Mouse (Mus musculus) testis, postnatal 14 days (tissue): ENCODE results near the gene Slitrk1.

Source experiments
- DNase-seq: peaks from one replicate; pipeline ENCODE4 v3.0.0; 2021; ENCODE audit warnings: low spot score

The Slitrk1 gene

GRCm38 (mm10) chr14:108913714-108914263 lies at the start of gene Slitrk1:
Gene Slitrk1, minus strand, starts transcription at chr14:108914158.
- DNase-seq = peak; percentile 52

DNA sequence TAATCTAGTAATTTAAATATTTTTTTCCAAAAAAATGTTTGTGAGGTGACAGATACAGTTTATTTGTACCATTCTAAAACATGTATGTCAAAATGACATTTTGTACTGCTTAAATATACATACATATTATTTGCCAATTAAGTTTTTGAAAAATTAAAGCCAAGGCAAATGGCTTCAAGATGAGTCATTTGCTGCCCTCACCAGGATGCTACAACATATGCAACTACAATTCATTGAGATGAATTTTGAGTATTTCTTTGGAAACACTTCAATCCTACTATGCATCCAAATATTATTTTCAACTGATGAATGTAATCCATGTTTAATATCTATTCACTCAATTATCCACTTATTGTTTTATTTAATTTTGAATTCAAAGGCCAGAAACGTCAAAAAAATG lies 21.8 kb upstream of the Slitrk1 start:
- DNase-seq = no peak

DNA sequence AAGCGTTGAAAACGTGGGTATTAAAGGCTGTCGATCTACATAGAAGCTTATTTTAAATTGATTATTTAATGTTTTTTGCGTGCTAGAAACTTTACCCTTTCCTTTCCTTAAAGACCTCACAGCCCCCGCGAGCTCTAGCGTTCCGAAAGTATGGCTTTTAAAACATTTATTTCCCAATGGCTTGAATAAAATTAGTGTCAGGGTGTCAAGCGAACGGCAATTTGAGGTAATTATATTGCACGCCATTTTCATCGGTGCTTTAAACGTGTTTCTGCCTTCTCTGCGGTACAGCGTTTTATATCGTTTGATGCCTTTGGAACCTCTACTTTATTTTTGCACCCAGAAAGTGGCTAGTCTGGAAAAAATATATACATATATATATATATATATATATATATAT lies 378 bp upstream of the Slitrk1 start:
- DNase-seq = no peak

DNA sequence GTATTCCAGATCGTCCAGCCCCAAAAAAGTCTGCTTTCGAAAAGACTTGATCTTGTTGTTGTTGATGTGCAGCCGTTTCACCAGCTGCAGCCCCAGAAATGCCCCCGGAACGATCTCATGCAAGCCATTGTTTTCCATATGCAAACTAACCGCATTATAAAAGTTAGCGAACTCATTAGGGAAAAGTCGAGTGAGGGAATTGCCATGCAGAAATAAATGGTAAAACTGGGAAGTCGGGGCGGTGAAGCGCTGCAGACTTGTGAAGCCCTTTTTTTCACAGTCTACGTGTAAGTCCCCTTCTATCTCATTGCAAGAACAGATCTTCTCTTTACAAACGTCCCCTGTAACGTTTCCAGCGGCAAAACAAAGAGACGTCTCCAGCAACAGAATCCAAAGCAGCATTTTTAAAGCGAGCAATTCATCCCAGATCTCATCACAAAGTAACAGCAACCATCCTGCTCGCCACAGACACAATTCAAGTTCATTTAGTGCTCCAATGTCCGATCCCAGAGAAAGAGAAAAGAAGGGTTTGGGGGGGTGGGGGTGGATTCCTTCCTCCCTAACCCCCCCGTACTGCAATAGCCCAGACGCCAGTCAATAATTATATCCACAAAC lies 975 bp downstream of the Slitrk1 start:
- no peak for DNase-seq

- DNase-seq = no peak
These were observed 1.7 kb downstream of the Slitrk1 start for GRCm38 (mm10) chr14:108912021-108912875.

- no peak for DNase-seq
These were observed 2.7 kb downstream of the Slitrk1 start for GRCm38 (mm10) chr14:108911138-108911841.

DNA sequence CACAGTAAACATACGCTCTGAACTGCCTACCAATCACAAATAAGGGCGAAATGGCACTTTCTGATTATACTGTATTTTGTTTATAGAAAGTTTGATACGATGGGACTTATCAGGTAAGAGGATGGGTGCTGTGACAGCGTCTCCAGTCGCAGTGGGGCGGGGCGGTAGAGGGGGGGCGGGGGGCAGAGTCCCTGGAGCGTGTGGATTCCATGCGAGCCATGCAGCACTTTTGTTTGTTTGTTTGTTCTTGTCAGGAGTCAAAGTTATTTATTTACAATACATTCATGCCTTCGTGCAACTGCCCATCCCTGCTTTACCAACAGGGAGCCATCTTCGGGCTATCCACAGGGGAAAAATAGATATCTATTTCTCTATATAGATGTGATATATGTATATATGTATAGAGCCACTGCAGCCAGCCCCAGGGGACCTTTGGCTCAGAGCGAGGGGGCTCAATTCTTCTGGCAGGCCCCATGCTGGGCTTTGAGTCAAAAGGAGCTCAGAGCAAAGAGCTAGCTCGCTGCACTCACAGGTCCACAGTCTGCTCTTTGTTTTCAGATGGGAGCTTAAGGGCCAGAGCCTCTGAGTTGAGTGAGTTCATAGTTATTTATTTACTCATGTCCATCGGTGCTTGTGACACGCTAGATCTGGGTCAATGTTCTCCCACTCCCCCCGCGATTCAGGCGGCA lies 3.4 kb downstream of the Slitrk1 start:
- DNase-seq = no peak

GRCm38 (mm10) chr14:108909336-108909953 lies 4.5 kb downstream of the Slitrk1 start:
- no peak for DNase-seq

- no peak for DNase-seq
These were observed 15.4 kb downstream of the Slitrk1 start for GRCm38 (mm10) chr14:108898601-108899000.

GRCm38 (mm10) chr14:108895456-108895855 lies 18.5 kb downstream of the Slitrk1 start:
- no peak for DNase-seq

DNA sequence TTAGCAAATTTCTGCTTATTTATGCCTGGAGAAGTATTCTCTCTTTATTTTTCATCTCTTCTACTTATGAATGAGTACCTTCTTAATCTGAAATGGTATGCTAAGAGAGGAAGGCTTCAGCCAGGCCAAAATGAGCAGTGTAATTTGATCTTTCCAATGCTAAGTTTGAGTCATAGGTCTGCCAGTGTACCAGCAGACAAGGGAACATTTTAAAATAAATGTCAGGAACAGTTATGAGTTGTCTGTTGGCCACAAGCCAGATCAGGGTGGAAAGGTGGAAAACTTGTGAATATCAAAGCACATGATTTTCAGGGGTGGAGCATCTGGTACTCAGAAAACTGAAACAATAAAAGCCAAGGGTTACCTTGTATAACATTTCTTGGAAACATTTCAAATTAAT lies 46.1 kb downstream of the Slitrk1 start:
- DNase-seq = no peak

DNA sequence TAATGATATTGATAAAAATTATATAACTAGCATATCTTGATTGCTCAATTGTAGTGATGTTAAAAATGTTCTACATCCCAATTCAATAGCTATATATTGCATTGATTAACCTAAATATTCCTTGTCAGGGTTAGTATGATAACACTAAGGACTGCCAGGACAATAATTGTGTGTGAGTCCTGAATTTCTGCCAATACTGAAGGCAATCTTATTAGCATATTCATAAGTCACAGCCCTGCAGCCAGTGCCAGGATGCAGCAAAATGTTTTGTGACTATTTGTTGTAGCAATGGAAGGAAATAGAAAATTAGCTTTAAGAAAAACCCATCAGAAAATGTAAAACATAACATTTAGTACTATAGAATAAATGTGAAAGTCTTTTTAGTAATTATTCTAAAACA lies 49.3 kb downstream of the Slitrk1 start:
- DNase-seq = no peak

GRCm38 (mm10) chr14:108859310-108859709 lies 54.6 kb downstream of the Slitrk1 start:
- no peak for DNase-seq
